Mouse (Mus musculus) monocyte, adult 59 days (primary cell): ENCODE measurements around the gene Bicd1. TPM values are rescaled to one million over a fixed set of nuclear protein-coding genes. Genes with fewer than 3 reads are reported as not detected.

Experiments used
- total RNA-seq, 2 experiments: library from RNA; stranded (reverse); gene quantifications; one replicate each; pipeline ENCODE4 v1.2.4; 2023

The Bicd1 gene
- under 1 TPM in 1 of 2 experiments, not detected in 1; 0.29 TPM for total RNA-seq

DNA sequence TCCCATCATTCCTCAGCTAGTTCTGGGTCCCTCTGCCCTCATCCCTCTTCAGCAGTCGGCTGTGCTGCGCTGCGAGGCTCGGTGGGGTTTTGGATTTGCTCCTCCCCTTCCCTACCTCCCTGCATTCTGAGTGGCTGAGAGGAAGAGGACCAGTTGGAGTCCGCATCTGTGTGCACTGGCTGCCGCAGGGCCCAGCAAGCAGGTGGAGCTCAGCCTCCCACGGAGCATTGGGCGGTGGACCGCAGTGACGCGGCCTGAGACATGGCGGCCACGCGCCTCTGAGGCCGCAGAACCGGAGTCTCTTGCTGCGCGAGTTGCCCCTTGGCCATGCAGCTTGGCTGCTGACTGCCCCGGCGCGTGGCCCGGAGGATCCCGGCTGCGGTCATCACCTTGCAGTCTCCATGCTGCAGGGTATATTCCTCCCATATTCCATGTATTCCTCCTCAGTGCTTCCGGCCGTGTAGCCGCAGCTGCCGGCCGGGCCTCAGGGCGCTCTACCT is at the start of gene Bicd1:
Gene Bicd1, plus strand, starts transcription at position 54 of the 500 bp plus-strand sequence.

Other genes starting within 250 kb of the Bicd1 start
- 10 to 100 TPM; 23.3 to 27.8 TPM for gene Amn1, start 220.2 kb upstream of the Bicd1 start, total RNA-seq
- gene Resf1, start 99.5 kb upstream of the Bicd1 start, total RNA-seq: 100 to 1,000 TPM; 115 to 147 TPM